Mouse (Mus musculus) left cerebral cortex, postnatal 10 days (tissue): Measurements from ENCODE around the gene Gsta2. TPM values are rescaled to one million over a fixed set of nuclear protein-coding genes. Genes with fewer than 3 reads are reported as not detected.
A peak's percentile ranks its signal among the peaks of the same experiment; 100 is the strongest.
"Not testable (repeated sequence)": the region's sequence is repeated elsewhere in the genome, so short reads cannot be mapped to it uniquely, and the experiment has no call there.

Experiments used
- DNase-seq, 2 experiments: peaks; one replicate each; pipeline ENCODE4 v3.0.0; 2021 to 2022; ENCODE audit warnings: low spot score in 2 of 2, mixed read lengths in 1 of 2; ENCODE audit errors: extremely low spot score in 1 of 2
- intact Hi-C: fragments of 180-260 bp; cut with DNase I; formaldehyde crosslinking; loops from one replicate; pipeline ENCODE4 v1.15.1; 2025
- total RNA-seq, 2 experiments: library from RNA; stranded (reverse); gene quantifications; 2 replicates each; pipeline ENCODE4 v1.2.3; 2021

Gene Gsta2
- total RNA-seq, 2 experiments from 2014 or later, result not detected

- intact Hi-C loops, result not testable (repeated sequence)
Measured at GRCm38 (mm10) chr9:78340324-78340723, 15.3 kb downstream of the Gsta2 start.

GRCm38 (mm10) chr9:78337050-78337449 is 18.5 kb downstream of the Gsta2 start:
- intact Hi-C loops, DNase-seq: not testable (repeated sequence)

More at GRCm38 (mm10) chr9:78340324-78340723, 15.3 kb downstream of the Gsta2 start:
- DNase-seq, result peak; percentile 3 to 32

- DNase-seq, intact Hi-C loops: not testable (repeated sequence)
Measured at GRCm38 (mm10) chr9:78327289-78327688, 28.3 kb downstream of the Gsta2 start, which contains the start of gene Omt2b. Gene Omt2b, plus strand, starts transcription at chr9:78327589.

GRCm38 (mm10) chr9:78319499-78319898 is 36.1 kb downstream of the Gsta2 start:
- no peak for DNase-seq
- intact Hi-C loops, result no loop called here

GRCm38 (mm10) chr9:78314696-78315095 is 40.9 kb downstream of the Gsta2 start, which contains the start of gene Omt2a:
Gene Omt2a, minus strand, starts transcription at chr9:78314796.
- intact Hi-C loops, result no loop called here
- no peak for DNase-seq

DNA sequence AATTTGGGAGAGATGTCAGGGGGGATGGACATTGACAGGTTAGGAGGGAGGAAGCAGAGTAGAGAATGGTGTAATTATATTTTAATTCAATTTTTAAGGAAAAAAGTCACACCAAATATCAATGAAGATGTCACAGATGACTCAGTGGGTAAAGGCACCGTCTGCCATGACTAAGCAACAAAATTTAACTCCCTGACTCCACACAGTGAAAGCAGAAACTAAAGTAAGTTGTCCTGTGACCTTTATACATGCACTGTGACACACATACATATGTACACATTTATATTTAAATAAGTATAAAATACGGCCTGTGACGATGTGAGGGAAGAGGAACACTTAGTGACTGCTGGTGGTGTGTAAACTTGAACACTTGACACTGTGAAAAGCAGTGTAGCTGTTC is 47.5 kb downstream of the Gsta2 start:
- DNase-seq, intact Hi-C loops: not testable (repeated sequence)

- intact Hi-C loops, DNase-seq: not testable (repeated sequence)
Measured at GRCm38 (mm10) chr9:78299143-78299542, 56.4 kb downstream of the Gsta2 start.

DNA sequence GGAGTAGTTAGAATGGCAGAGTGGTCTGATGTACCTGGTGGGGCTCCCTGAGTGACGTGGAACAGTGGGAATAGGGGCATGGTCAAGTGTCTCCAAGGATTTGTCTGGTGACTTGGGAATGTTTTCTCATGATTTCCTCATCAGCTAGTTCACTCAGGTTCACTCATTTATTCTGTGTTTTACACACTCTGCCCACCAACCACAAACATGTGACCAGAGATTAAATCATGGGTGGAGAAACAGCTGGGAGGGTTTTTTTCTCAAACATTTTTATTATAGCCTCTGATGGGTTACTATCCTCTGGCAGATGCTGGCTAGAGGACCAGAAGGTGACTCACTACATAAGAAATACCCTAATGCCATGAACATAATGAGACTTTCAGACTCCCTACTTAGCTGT is 57.4 kb downstream of the Gsta2 start:
- intact Hi-C loops, result no loop called here
- no peak for DNase-seq

- DNase-seq, result peak in 1 of 2 experiments; percentile 24
- intact Hi-C loops, result not testable (repeated sequence)
Measured at GRCm38 (mm10) chr9:78296089-78296488, 59.5 kb downstream of the Gsta2 start.

DNA sequence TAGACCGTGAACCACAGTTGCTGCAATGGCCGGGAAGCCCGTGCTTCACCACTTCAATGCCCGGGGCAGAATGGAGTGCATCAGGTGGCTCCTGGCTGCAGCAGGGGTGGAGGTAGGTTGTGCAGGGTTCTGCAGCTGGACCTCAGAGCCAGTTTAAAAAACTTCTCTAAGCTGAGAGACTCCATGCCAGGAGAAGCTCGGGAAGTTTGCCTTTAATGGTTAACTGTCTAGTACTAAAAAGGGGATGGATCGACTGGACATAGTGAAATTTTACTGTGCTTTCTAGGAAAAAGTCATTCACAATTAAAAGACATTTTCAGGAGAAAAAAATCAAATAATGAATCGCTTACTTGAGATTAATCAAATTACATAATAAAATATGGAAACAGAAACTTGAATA is 60.8 kb downstream of the Gsta2 start:
- intact Hi-C loops, DNase-seq: not testable (repeated sequence)

DNA sequence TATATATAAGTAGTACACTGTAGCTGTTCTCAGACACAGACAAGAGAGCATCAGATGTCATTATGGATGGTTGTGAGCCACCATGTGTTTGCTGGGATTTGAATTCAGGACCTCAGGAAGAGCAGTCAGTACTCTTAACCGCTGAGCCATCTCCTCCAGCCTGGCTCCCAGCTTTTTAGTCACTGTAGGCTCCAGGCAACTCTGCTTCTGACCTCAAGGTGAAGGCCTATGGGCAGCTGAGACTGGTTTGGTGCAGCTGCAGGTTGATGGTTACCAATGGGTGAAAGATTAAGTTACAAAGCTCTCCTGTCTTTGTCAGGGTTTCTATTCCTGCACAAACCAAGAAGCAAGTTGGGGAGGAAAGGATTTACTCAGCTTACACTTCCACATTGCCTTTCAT is 61.9 kb downstream of the Gsta2 start:
- DNase-seq, intact Hi-C loops: not testable (repeated sequence)

DNA sequence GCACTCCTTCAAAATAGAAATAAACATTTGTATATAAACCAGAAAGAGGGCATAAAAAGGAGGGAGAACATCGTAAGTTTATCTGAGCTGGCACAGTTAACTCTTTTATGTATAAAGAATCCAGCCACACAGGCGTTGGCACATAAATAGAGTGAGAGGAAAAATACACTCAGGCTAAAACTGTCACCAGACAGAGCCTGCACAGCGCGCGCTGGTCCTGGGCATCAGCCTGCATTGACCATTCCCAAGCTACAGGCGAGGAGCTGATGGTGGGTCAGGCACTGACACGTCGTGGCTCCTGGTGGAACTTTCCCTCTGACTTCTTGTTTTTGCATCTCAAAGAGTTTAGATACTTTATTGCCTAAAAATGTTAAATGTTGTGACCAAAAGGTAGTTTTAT is 63.1 kb downstream of the Gsta2 start:
- DNase-seq, intact Hi-C loops: not testable (repeated sequence)

GRCm38 (mm10) chr9:78289723-78290122 is 65.9 kb downstream of the Gsta2 start, which contains the start of gene Gm10639:
Gene Gm10639, plus strand, starts transcription at chr9:78289923.
- DNase-seq, intact Hi-C loops: not testable (repeated sequence)

DNA sequence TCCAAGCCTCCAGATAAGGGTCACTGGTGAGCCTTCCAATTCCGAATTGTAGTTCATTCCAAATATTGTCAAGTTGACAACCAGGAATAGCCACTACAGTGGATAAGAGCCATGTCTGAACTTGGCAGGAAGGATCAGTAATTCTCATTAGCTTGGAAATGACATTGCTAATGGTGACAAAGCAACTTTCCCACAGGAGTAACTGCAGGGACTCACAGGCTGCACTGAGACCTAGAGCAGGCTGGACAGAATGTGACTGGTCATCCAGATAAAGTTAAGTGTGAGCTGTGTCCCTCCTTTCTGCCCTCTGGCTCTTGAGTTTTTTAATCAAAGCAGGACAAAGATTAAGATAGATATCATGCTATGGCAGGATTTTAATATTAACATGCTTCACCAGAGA is 66.5 kb downstream of the Gsta2 start:
- intact Hi-C loops, result not testable (repeated sequence)

GRCm38 (mm10) chr9:78282002-78282711 is 73.4 kb downstream of the Gsta2 start:
- DNase-seq, intact Hi-C loops: not testable (repeated sequence)

More for the DNA sequence above, 66.5 kb downstream of the Gsta2 start:
- not testable (repeated sequence) for DNase-seq

Other genes starting within 250 kb of the Gsta2 start
- gene Fbxo9, start 246.7 kb downstream of the Gsta2 start, total RNA-seq, result 100 to 1,000 TPM; 116 to 120 TPM
- 10 to 100 TPM; 23.8 to 27.2 TPM for gene Ick, start 246.6 kb downstream of the Gsta2 start, total RNA-seq
- gene Gsta4, start 173.0 kb downstream of the Gsta2 start, total RNA-seq, result 10 to 100 TPM; 21.5 to 21.6 TPM
- gene Gsta1, start 125.1 kb downstream of the Gsta2 start, total RNA-seq, result not detected
- not detected for gene Gm3776, start 98.7 kb downstream of the Gsta2 start, total RNA-seq
- not detected for gene Gm10639, start 65.9 kb downstream of the Gsta2 start, total RNA-seq
- gene Omt2a, start 41.0 kb downstream of the Gsta2 start, total RNA-seq, result not detected
- not detected for gene Omt2b, start 28.2 kb downstream of the Gsta2 start, total RNA-seq
- 1 to 10 TPM in 1 of 2 experiments, under 1 TPM in 1; 0.60 to 1.3 TPM for gene Dppa5a, start 12.4 kb upstream of the Gsta2 start, total RNA-seq
- under 1 TPM; 0.30 to 0.32 TPM for gene Ooep, start 22.9 kb upstream of the Gsta2 start, total RNA-seq
- gene Ddx43, start 40.0 kb upstream of the Gsta2 start, total RNA-seq, result not detected
- under 1 TPM; 0.66 to 0.83 TPM for gene Cgas, start 87.4 kb upstream of the Gsta2 start, total RNA-seq
- gene Mto1, start 92.4 kb upstream of the Gsta2 start, total RNA-seq, result 10 to 100 TPM; 21.1 to 21.2 TPM
- 1 to 10 TPM in 1 of 2 experiments, under 1 TPM in 1; 0.88 to 1.8 TPM for gene Gm17324, start 93.0 kb upstream of the Gsta2 start, total RNA-seq
- gene Eef1a1, start 133.4 kb upstream of the Gsta2 start, total RNA-seq, result 1,000 to 10,000 TPM; 3,801 to 3,978 TPM
- gene Slc17a5, start 232.3 kb upstream of the Gsta2 start, total RNA-seq, result 10 to 100 TPM; 14.5 to 17.3 TPM